Mouse (Mus musculus) MEL (cell line): ENCODE measurements at regions not wholly inside any gene's neighbourhood (a gene's known extent, or its start where the extent isn't known, plus 50 kb on each side); places are given as distances from the start of the nearest gene placed in this dataset.

Source experiments
- DNase-seq: peaks from one replicate; pipeline ENCODE4 v3.0.0; 2011; ENCODE audit warnings: low read depth, low spot score
- H3K27ac ChIP-seq: 2 replicates; pipeline ENCODE4 v1.5.1; 2012; ENCODE audit warnings: low read depth, mild to moderate bottlenecking, control low read depth, low read length, moderate library complexity; ENCODE audit not compliant: control insufficient read depth
- H3K27me3 ChIP-seq, 2 experiments: fragments of 150-350 bp in 1 of 2; sonication (generic) in 1 of 2; 2 replicates each; pipeline ENCODE4 v1.6.1; 2012; ENCODE audit warnings: low read length in 2 of 2, mild to moderate bottlenecking in 2 of 2, improper control_type of control experiment in 1 of 2, moderate library complexity in 1 of 2; ENCODE audit not compliant: insufficient read depth in 2 of 2, control insufficient read depth in 1 of 2
- H3K36me3 ChIP-seq, 2 experiments: 2 replicates each; pipeline ENCODE4 v1.6.1; 2012 to 2014; ENCODE audit warnings: low read length in 2 of 2, improper control_type of control experiment in 1 of 2, inconsistent platforms in 1 of 2, mild to moderate bottlenecking in 1 of 2; ENCODE audit not compliant: insufficient read depth in 2 of 2, control insufficient read depth in 1 of 2
- H3K4me1 ChIP-seq, 2 experiments: fragments of 150-350 bp in 1 of 2; sonication (generic) in 1 of 2; 2 replicates each; pipeline ENCODE4 v1.6.1; 2012; ENCODE audit warnings: low read length in 2 of 2, improper control_type of control experiment in 1 of 2, mild to moderate bottlenecking in 1 of 2; ENCODE audit not compliant: insufficient read depth in 2 of 2, control insufficient read depth in 1 of 2
- H3K4me3 ChIP-seq, 2 experiments: fragments of 150-350 bp in 1 of 2; sonication (generic) in 1 of 2; 2 replicates each; pipeline ENCODE4 v1.5.1; 2012; ENCODE audit warnings: low read depth in 2 of 2, low read length in 2 of 2, mild to moderate bottlenecking in 2 of 2, moderate library complexity in 2 of 2, control low read depth in 1 of 2, improper control_type of control experiment in 1 of 2; ENCODE audit not compliant: control insufficient read depth in 1 of 2, insufficient read depth in 1 of 2
- H3K79me2 ChIP-seq: 2 replicates; pipeline ENCODE4 v1.6.1; 2012; ENCODE audit warnings: mild to moderate bottlenecking, low read length, moderate library complexity; ENCODE audit not compliant: control insufficient read depth, poor library complexity, insufficient read depth
- H3K9ac ChIP-seq: 2 replicates; pipeline ENCODE4 v1.6.1; 2012; ENCODE audit warnings: low read depth, mild to moderate bottlenecking, control low read depth, low read length, moderate library complexity; ENCODE audit not compliant: control insufficient read depth, poor library complexity, severe bottlenecking
- H3K9me3 ChIP-seq: fragments of 150-350 bp; sonication (generic); replicated peaks from 2 replicates; pipeline ENCODE4 v1.6.1; 2012; ENCODE audit warnings: mild to moderate bottlenecking, low read length, improper control_type of control experiment, moderate library complexity; ENCODE audit not compliant: insufficient read depth
- CHD1 ChIP-seq: IDR thresholded peaks from 2 replicates; pipeline ENCODE4 v1.6.1; 2012; ENCODE audit warnings: low read depth, mild to moderate bottlenecking, inconsistent platforms, low read length, improper control_type of control experiment
- EP300 ChIP-seq, 2 experiments: IDR thresholded peaks; 2 replicates each; pipeline ENCODE4 v1.6.1; 2011; ENCODE audit warnings: improper control_type of control experiment in 2 of 2, low read length in 2 of 2, low read depth in 1 of 2, mild to moderate bottlenecking in 1 of 2
- ETS1 ChIP-seq: IDR thresholded peaks from 2 replicates; pipeline ENCODE4 v1.6.1; 2012; ENCODE audit warnings: low read depth, mild to moderate bottlenecking, inconsistent platforms, low read length, improper control_type of control experiment, moderate library complexity
- GABPA ChIP-seq: IDR thresholded peaks from 2 replicates; pipeline ENCODE4 v1.6.1; 2012; ENCODE audit warnings: low read depth, mild to moderate bottlenecking, inconsistent platforms, low read length, improper control_type of control experiment, moderate library complexity
- JUND ChIP-seq: IDR thresholded peaks from 2 replicates; pipeline ENCODE4 v1.6.1; 2011; ENCODE audit warnings: low read depth, mild to moderate bottlenecking, improper control_type of control experiment, low read length
- KAT2A ChIP-seq: conservative IDR thresholded peaks from 2 replicates; pipeline ENCODE4 v1.6.1; 2012; ENCODE audit warnings: low read depth, low read length, improper control_type of control experiment, inconsistent platforms
- MAFK ChIP-seq: IDR thresholded peaks from 2 replicates; pipeline ENCODE4 v1.6.1; 2011; ENCODE audit warnings: low read depth, mild to moderate bottlenecking, low read length, improper control_type of control experiment, borderline replicate concordance
- MAX ChIP-seq: IDR thresholded peaks from 2 replicates; pipeline ENCODE4 v1.6.1; 2011; ENCODE audit warnings: low read length, improper control_type of control experiment
- MEF2A ChIP-seq: IDR thresholded peaks from 2 replicates; pipeline ENCODE4 v1.6.1; 2014; ENCODE audit warnings: low read depth, mild to moderate bottlenecking, inconsistent platforms, low read length, improper control_type of control experiment; ENCODE audit not compliant: poor library complexity, insufficient replicate concordance, severe bottlenecking; ENCODE audit errors: extremely low read depth
- MXI1 ChIP-seq: IDR thresholded peaks from 2 replicates; pipeline ENCODE4 v1.6.1; 2011; ENCODE audit warnings: mild to moderate bottlenecking, low read depth, low read length, improper control_type of control experiment
- MYB ChIP-seq: IDR thresholded peaks from 2 replicates; pipeline ENCODE4 v1.6.1; 2011; ENCODE audit warnings: mild to moderate bottlenecking, low read depth, low read length, improper control_type of control experiment
- MYC ChIP-seq: IDR thresholded peaks from 2 replicates; pipeline ENCODE4 v1.6.1; 2011; ENCODE audit warnings: low read depth, mild to moderate bottlenecking, low read length, improper control_type of control experiment, moderate library complexity
- NRF1 ChIP-seq: IDR thresholded peaks from 2 replicates; pipeline ENCODE4 v1.6.1; 2014; ENCODE audit warnings: low read depth, mild to moderate bottlenecking, inconsistent platforms, low read length, improper control_type of control experiment, moderate library complexity; ENCODE audit not compliant: poor library complexity, insufficient read depth, severe bottlenecking
- POLR2AphosphoS5 ChIP-seq: IDR thresholded peaks from 2 replicates; pipeline ENCODE4 v1.6.1; 2012; ENCODE audit warnings: low read depth, borderline replicate concordance, mild to moderate bottlenecking, inconsistent platforms, low read length, moderate library complexity, mixed read lengths
- RAD21 ChIP-seq: IDR thresholded peaks from 2 replicates; pipeline ENCODE4 v1.6.1; 2011; ENCODE audit warnings: mild to moderate bottlenecking, low read depth, low read length, improper control_type of control experiment
- USF2 ChIP-seq, 2 experiments: IDR thresholded peaks; 2 replicates each; pipeline ENCODE4 v1.6.1; 2011 to 2012; ENCODE audit warnings: improper control_type of control experiment in 2 of 2, low read length in 2 of 2, borderline replicate concordance in 1 of 2, inconsistent platforms in 1 of 2, low read depth in 1 of 2, mild to moderate bottlenecking in 1 of 2; ENCODE audit not compliant: insufficient read depth in 1 of 2
- ZC3H11A ChIP-seq: IDR thresholded peaks from 2 replicates; pipeline ENCODE4 v1.6.1; 2012; ENCODE audit warnings: low read depth, mild to moderate bottlenecking, inconsistent platforms, low read length, improper control_type of control experiment
- ZKSCAN1 ChIP-seq: IDR thresholded peaks from 2 replicates; pipeline ENCODE4 v1.6.1; 2012; ENCODE audit warnings: low read depth, mild to moderate bottlenecking, inconsistent platforms, low read length, improper control_type of control experiment, moderate library complexity
- ZMIZ1 ChIP-seq: IDR thresholded peaks from 2 replicates; pipeline ENCODE4 v1.6.1; 2012; ENCODE audit warnings: low read depth, mild to moderate bottlenecking, inconsistent platforms, low read length, improper control_type of control experiment, moderate library complexity

DNA sequence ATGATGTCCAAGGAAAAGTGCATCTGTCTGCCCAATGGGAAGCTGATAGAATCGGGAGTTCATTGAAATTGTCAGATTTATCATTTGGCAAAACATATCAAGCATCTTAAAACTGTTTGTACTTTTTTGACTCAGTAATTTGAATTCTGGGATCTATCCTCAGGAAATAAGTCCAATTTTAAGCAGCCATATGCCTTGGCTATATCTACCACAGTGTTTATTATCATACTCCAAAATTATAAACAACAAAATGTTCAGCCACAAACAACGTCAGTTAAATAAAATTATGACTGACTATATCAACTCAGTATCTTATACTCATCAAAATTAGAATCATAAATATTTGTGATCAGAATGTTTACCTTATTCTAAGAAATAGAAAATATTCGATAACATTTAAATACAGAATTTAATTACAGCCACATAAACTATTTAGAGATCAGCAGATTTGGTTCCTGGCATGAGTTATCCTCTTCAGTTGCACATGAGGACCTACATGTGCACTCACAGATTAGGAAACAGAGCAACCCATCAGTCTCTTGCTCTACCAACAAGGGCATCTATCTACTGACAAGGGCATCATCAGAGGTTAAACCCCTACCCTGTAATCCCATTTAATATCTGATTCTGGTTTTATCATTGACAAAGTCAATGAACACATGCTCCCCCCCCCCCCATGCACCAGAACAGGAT, 451.9 kb upstream of the Sphkap start:
- Histone ChIP-seq H3K79me2 (no peaks in the 10 kb centered on the region), H3K9ac (no peak overlapping the region), H3K4me1 (no peaks in the 10 kb centered on the region), H3K9me3 (no peaks in the 10 kb centered on the region), H3K4me3 (no peak overlapping the region), H3K36me3 (no peaks in the 10 kb centered on the region), H3K27ac (no peak overlapping the region), H3K27me3 (no peaks in the 10 kb centered on the region)
- no peak for DNase-seq
- no peak for TF ChIP-seq ETS1

GRCm38 (mm10) chr1:83853996-83854395, 446.0 kb upstream of the Sphkap start:
- no peak overlapping the region for H3K9ac ChIP-seq
- no peak overlapping the region for H3K27ac ChIP-seq
- H3K4me1 ChIP-seq: no peaks in the 10 kb centered on the region
- TF ChIP-seq ZMIZ1 (no peak), MYB (no peak), NRF1 (no peak), MAFK (no peak), MYC (no peak), KAT2A (no peak), ZKSCAN1 (no peak)
- no peaks in the 10 kb centered on the region for H3K9me3 ChIP-seq
- no peaks in the 10 kb centered on the region for H3K79me2 ChIP-seq
- H3K4me3 ChIP-seq: no peak overlapping the region
- DNase-seq: no peak
- H3K27me3 ChIP-seq: no peaks in the 10 kb centered on the region
- H3K36me3 ChIP-seq: no peaks in the 10 kb centered on the region

- Histone ChIP-seq H3K9me3 (no peaks in the 10 kb centered on the region), H3K4me1 (no peaks in the 10 kb centered on the region), H3K27ac (no peak overlapping the region), H3K27me3 (no peaks in the 10 kb centered on the region), H3K79me2 (no peaks in the 10 kb centered on the region), H3K4me3 (no peak overlapping the region), H3K9ac (no peak overlapping the region), H3K36me3 (no peaks in the 10 kb centered on the region)
- no peak for DNase-seq
- TF ChIP-seq RAD21: no peak
- TF ChIP-seq EP300 (IDR thresholded peaks at IDR 0.05; ENCODE audit: low read depth in 1 of 2, low read length in 2 of 2): no peak
- no peak for TF ChIP-seq MYB
- no peak for TF ChIP-seq GABPA
- TF ChIP-seq MEF2A: no peak
- TF ChIP-seq POLR2AphosphoS5: no peak
- no peak for TF ChIP-seq CHD1
- TF ChIP-seq USF2 (IDR thresholded peaks at IDR 0.05; ENCODE audit: borderline replicate concordance in 1 of 2, insufficient read depth in 1 of 2, low read depth in 1 of 2, low read length in 2 of 2): no peak
- TF ChIP-seq MAX: no peak
- TF ChIP-seq JUND: no peak
- TF ChIP-seq ZC3H11A: no peak
- TF ChIP-seq MXI1: no peak
Observed at GRCm38 (mm10) chr1:83851081-83851480, 443.1 kb upstream of the Sphkap start.
